Mouse (Mus musculus) fat pad, adult 2 months (tissue): ENCODE measurements around the gene Gbp9.
"Not testable (repeated sequence)": the region's sequence is repeated elsewhere in the genome, so short reads cannot be mapped to it uniquely, and the experiment has no call there.

Experiments used
- DNase-seq: peaks from one replicate; pipeline ENCODE4 v3.0.0-alpha.2; 2011; ENCODE audit warnings: low read depth, low spot score; ENCODE audit errors: extremely low read depth

Gene Gbp9

GRCm38 (mm10) chr5:105062403-105062802, 76.9 kb downstream of the Gbp9 start:
- DNase-seq: not testable (repeated sequence)

- no peak for DNase-seq
Observed at GRCm38 (mm10) chr5:105060224-105060623, 79.1 kb downstream of the Gbp9 start.

- no peak for DNase-seq
Observed at GRCm38 (mm10) chr5:105055279-105055678, 84.1 kb downstream of the Gbp9 start.

- DNase-seq: not testable (repeated sequence)
Observed at GRCm38 (mm10) chr5:105053471-105054169, 85.7 kb downstream of the Gbp9 start.

DNA sequence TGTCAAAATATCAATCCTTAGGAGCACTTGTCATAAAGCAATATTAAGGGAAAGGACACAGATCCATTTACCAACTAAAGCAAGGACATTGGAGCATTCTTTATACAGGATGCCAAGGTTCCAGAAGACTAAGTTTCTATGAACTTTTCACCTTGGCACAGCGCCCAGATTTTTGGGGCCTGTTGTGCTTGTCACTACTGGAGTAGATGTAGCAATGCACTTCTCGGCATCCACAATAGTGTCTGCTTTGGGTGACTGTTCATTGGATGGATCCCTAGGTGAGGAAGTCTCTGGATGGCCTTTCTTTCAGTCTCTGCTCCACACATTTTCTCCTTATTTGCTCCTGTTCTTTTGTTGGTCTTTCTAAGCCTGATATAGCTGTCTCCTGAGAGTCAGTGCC, 107.0 kb downstream of the Gbp9 start:
- DNase-seq: no peak
